Mouse (Mus musculus) cerebellum, adult 8-10 months (tissue): ENCODE data around the gene Prcp.

Source experiments
- DNase-seq: peaks from one replicate; pipeline ENCODE4 v3.0.0; 2022

Prcp gene

DNA sequence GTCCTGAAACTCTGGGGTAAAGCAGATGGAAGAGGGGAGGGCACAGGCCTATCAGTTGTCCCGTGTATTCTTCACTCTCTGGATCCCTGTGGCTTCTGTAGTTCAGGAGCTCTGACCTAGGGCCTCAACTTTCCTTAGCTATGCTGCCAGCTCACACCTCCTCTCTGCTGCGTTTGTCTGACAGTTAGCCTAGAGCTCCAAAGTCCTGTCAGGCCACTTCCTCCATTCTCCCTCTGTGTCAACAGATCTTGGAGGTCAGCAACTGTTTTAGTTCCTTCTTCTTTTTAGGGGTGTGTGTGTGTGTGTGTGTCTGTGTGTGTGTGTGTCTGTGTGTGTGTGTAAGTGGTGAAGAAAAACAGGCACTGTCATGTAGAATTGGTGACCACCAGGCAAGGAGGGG lies 106.5 kb downstream of the Prcp start:
- no peak for DNase-seq

- no peak for DNase-seq
These were observed 107.6 kb downstream of the Prcp start for GRCm38 (mm10) chr7:92981864-92982263.
